Mouse (Mus musculus) liver (tissue): ENCODE data around the gene Omt2a.
A peak's percentile ranks its signal among the peaks of the same experiment; 100 is the strongest.
"Not testable (repeated sequence)": the region's sequence is repeated elsewhere in the genome, so short reads cannot be mapped to it uniquely, and the experiment has no call there.

ENCODE experiments used
- DNase-seq: peaks from one replicate; pipeline ENCODE4 v3.0.0-alpha.2; 2020; ENCODE audit warnings: mixed read lengths

The Omt2a gene

GRCm38 (mm10) chr9:78296089-78296488 is 18.5 kb downstream of the Omt2a start:
- DNase-seq, result peak; percentile 59

- not testable (repeated sequence) for DNase-seq
These were observed 19.8 kb downstream of the Omt2a start for GRCm38 (mm10) chr9:78294781-78295180.

DNA sequence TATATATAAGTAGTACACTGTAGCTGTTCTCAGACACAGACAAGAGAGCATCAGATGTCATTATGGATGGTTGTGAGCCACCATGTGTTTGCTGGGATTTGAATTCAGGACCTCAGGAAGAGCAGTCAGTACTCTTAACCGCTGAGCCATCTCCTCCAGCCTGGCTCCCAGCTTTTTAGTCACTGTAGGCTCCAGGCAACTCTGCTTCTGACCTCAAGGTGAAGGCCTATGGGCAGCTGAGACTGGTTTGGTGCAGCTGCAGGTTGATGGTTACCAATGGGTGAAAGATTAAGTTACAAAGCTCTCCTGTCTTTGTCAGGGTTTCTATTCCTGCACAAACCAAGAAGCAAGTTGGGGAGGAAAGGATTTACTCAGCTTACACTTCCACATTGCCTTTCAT is 20.9 kb downstream of the Omt2a start:
- not testable (repeated sequence) for DNase-seq

DNA sequence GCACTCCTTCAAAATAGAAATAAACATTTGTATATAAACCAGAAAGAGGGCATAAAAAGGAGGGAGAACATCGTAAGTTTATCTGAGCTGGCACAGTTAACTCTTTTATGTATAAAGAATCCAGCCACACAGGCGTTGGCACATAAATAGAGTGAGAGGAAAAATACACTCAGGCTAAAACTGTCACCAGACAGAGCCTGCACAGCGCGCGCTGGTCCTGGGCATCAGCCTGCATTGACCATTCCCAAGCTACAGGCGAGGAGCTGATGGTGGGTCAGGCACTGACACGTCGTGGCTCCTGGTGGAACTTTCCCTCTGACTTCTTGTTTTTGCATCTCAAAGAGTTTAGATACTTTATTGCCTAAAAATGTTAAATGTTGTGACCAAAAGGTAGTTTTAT is 22.1 kb downstream of the Omt2a start:
- not testable (repeated sequence) for DNase-seq

GRCm38 (mm10) chr9:78289723-78290122 is 24.9 kb downstream of the Omt2a start, which contains the start of gene Gm10639:
Gene Gm10639, plus strand, starts transcription at chr9:78289923.
- not testable (repeated sequence) for DNase-seq

- not testable (repeated sequence) for DNase-seq
These were observed 25.5 kb downstream of the Omt2a start for GRCm38 (mm10) chr9:78289063-78289462.

DNA sequence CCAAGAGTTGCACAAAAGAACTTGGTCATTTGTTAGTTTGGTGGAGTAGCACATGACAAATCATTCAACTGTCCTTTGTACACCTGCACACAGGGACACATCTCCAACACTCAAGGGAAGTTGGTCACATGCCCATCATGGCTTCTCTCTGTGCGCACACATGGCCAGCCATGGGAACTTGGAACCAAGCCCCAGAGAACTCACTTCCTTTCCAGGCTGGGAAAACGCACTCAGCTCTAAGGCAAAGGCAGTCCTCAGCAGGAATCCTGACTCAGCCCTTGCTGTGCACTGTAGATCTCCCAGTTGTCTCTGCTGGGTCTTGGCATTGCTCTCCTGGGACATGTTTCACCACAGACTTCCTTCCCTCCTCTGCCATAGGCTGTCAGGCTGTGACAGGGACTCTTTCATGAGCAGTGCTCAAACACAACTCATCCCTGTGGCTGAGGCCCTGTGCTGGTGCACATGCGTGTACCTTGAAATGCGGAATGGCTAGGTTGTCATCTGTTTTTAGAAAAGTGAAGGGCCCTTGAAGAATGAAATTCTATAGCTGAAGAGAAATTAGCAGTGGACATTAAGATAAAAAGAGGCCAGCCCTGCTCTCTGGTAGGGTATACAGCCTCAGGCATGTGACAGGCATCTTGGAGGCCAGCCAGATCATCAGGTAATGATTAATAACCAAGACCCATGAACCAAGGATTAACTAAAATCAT is 32.4 kb downstream of the Omt2a start:
- DNase-seq, result not testable (repeated sequence)

DNA sequence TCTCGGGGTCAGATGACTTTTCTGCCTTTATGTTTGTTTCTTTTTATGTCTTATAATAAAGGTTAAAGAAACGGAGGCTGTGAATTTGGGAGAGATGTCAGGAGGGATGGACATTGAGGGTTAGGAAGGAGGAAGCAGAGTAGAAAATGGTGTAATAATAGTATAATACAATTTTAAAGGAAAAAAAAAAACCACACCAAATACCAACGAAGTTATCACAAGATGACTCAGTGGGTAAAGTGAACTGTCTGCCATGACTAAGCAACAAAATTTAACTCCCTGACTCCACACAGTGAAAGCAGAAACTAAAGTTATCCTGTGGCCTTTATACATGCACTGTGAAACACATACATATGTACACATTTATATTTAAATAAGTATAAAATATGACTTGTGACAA is 43.7 kb downstream of the Omt2a start:
- not testable (repeated sequence) for DNase-seq
